Mouse (Mus musculus): ENCODE data around the gene Strn3. TPM values are rescaled to one million over a fixed set of nuclear protein-coding genes. Genes with fewer than 3 reads are reported as not detected.
"Not testable (repeated sequence)": the region's sequence is repeated elsewhere in the genome, so short reads cannot be mapped to it uniquely, and the experiment has no call there.

Strn3 gene
- polyA plus RNA-seq, 1 experiment from 2014 or later = 34.9 TPM

GRCm38 (mm10) chr12:51606138-51606537, 85.6 kb downstream of the Strn3 start:
- Histone ChIP-seq H3K9me3 (replicated peaks) (no peaks in the 10 kb centered on the region), H3K4me1 (replicated peaks) (no peaks in the 10 kb centered on the region), H3K4me2 (no peak overlapping the region), H3K36me3 (peaks cover 23% of the 10 kb centered on the region), H3K9ac (no peak overlapping the region), H3K4me3 (no peak overlapping the region), H3K27me3 (no peaks in the 10 kb centered on the region), H3K27ac (no peak overlapping the region)
- 80% methylated on average over 4 of the region's 4 CpGs for WGBS
- no peak for ATAC-seq (replicated peaks; ENCODE audit: insufficient number of reproducible peaks, insufficient read depth, low FRiP score, low read depth)

- H3K9me3 ChIP-seq (replicated peaks) = no peaks in the 10 kb centered on the region
- no peaks in the 10 kb centered on the region for H3K27me3 ChIP-seq
- no peaks in the 10 kb centered on the region for H3K4me1 ChIP-seq (replicated peaks)
- H3K36me3 ChIP-seq = peaks cover 15% of the 10 kb centered on the region
- ATAC-seq (replicated peaks; ENCODE audit: insufficient number of reproducible peaks, insufficient read depth, low FRiP score, low read depth) = no peak
- 90% methylated on average over 10 of the region's 10 CpGs for WGBS
- no peak overlapping the region for H3K4me2 ChIP-seq
- no peak overlapping the region for H3K9ac ChIP-seq
- no peak overlapping the region for H3K27ac ChIP-seq
- H3K4me3 ChIP-seq = no peak overlapping the region
Observed at GRCm38 (mm10) chr12:51603306-51603705, 88.4 kb downstream of the Strn3 start.

- 3% methylated on average over 18 of the region's 18 CpGs for WGBS
- Histone ChIP-seq H3K9ac (peak overlapping the region; percentile 50), H3K4me2 (peak overlapping the region; percentile 99), H3K9me3 (replicated peaks) (no peaks in the 10 kb centered on the region), H3K36me3 (no peaks in the 10 kb centered on the region), H3K27ac (no peak overlapping the region), H3K4me1 (replicated peaks) (peaks cover 17% of the 10 kb centered on the region), H3K27me3 (peaks cover 55% of the 10 kb centered on the region), H3K4me3 (peak overlapping the region; percentile 69)
- ATAC-seq (replicated peaks; ENCODE audit: insufficient number of reproducible peaks, insufficient read depth, low FRiP score, low read depth) = no peak
Observed at GRCm38 (mm10) chr12:51594030-51594470, 97.6 kb downstream of the Strn3 start.

GRCm38 (mm10) chr12:51593229-51594029, 98.3 kb downstream of the Strn3 start, which contains the start of gene Coch:
TSS of gene Coch (plus strand) at chr12:51593341.
- Histone ChIP-seq H3K27ac (no peak within 1 kb of the TSS), H3K4me2 (peak within 1 kb of the TSS; percentile 99), H3K36me3 (no peaks in the 10 kb centered on the region), H3K4me1 (replicated peaks) (peaks cover 17% of the 10 kb centered on the region), H3K27me3 (peaks cover 55% of the 10 kb centered on the region), H3K9ac (peak within 1 kb of the TSS; percentile 50), H3K9me3 (replicated peaks) (no peaks in the 10 kb centered on the region), H3K4me3 (peak within 1 kb of the TSS; percentile 69)
- WGBS = under 1% methylated on average over 76 of the region's 79 CpGs
- peak; percentile 72 for ATAC-seq (replicated peaks; ENCODE audit: insufficient number of reproducible peaks, insufficient read depth, low FRiP score, low read depth)

- no peak; the same call in 1 of the 2 replicates for ATAC-seq (replicated peaks; ENCODE audit: insufficient number of reproducible peaks, insufficient read depth, low FRiP score, low read depth)
- H3K27ac ChIP-seq = no peak overlapping the region
- H3K9me3 ChIP-seq (replicated peaks) = no peaks in the 10 kb centered on the region
- H3K27me3 ChIP-seq = peaks cover 55% of the 10 kb centered on the region
- no peaks in the 10 kb centered on the region for H3K36me3 ChIP-seq
- WGBS = 1% methylated on average over 20 of the region's 21 CpGs
- peak overlapping the region; percentile 50 for H3K9ac ChIP-seq
- H3K4me3 ChIP-seq = peak overlapping the region; percentile 69
- H3K4me2 ChIP-seq = peak overlapping the region; percentile 99
- peaks cover 17% of the 10 kb centered on the region for H3K4me1 ChIP-seq (replicated peaks)
Observed at GRCm38 (mm10) chr12:51592888-51593228, 98.8 kb downstream of the Strn3 start.

- Histone ChIP-seq H3K36me3 (no peaks in the 10 kb centered on the region), H3K27ac (no peak overlapping the region), H3K9ac (no peak overlapping the region), H3K4me1 (replicated peaks) (peaks cover 17% of the 10 kb centered on the region), H3K27me3 (peaks cover 53% of the 10 kb centered on the region), H3K9me3 (replicated peaks) (no peaks in the 10 kb centered on the region), H3K4me2 (no peak overlapping the region), H3K4me3 (no peak overlapping the region)
- 54% methylated on average over 8 of the region's 8 CpGs for WGBS
- no peak for ATAC-seq (replicated peaks; ENCODE audit: insufficient number of reproducible peaks, insufficient read depth, low FRiP score, low read depth)
Observed at GRCm38 (mm10) chr12:51591921-51592320, 99.8 kb downstream of the Strn3 start.

- H3K4me2 ChIP-seq = no peak overlapping the region
Observed at GRCm38 (mm10) chr12:51589263-51589662, 102.4 kb downstream of the Strn3 start.

GRCm38 (mm10) chr12:51577816-51578215, 113.9 kb downstream of the Strn3 start:
- H3K4me1 ChIP-seq (replicated peaks); H3K4me3 ChIP-seq; H3K9me3 ChIP-seq (replicated peaks); H3K4me2 ChIP-seq; ATAC-seq (replicated peaks; ENCODE audit: insufficient number of reproducible peaks, insufficient read depth, low FRiP score, low read depth); H3K27ac ChIP-seq; H3K36me3 ChIP-seq; H3K9ac ChIP-seq; H3K27me3 ChIP-seq: not testable (repeated sequence)
- 90% methylated on average over 2 of the region's 2 CpGs for WGBS

More at GRCm38 (mm10) chr12:51589263-51589662, 102.4 kb downstream of the Strn3 start:
- peaks cover 28% of the 10 kb centered on the region for H3K27me3 ChIP-seq
- H3K9ac ChIP-seq = no peak overlapping the region
- H3K27ac ChIP-seq = no peak overlapping the region
- H3K36me3 ChIP-seq = no peaks in the 10 kb centered on the region
- no peaks in the 10 kb centered on the region for H3K9me3 ChIP-seq (replicated peaks)
- WGBS = 80% methylated on average over 5 of the region's 5 CpGs
- H3K4me3 ChIP-seq = no peak overlapping the region
- no peak for ATAC-seq (replicated peaks; ENCODE audit: insufficient number of reproducible peaks, insufficient read depth, low FRiP score, low read depth)
- peaks cover 16% of the 10 kb centered on the region for H3K4me1 ChIP-seq (replicated peaks)

GRCm38 (mm10) chr12:51572651-51573050, 119.0 kb downstream of the Strn3 start:
- no peak overlapping the region for H3K4me3 ChIP-seq
- H3K27ac ChIP-seq = no peak overlapping the region
- no peaks in the 10 kb centered on the region for H3K9me3 ChIP-seq (replicated peaks)
- H3K36me3 ChIP-seq = no peaks in the 10 kb centered on the region
- H3K4me2 ChIP-seq = no peak overlapping the region
- no peak for ATAC-seq (replicated peaks; ENCODE audit: insufficient number of reproducible peaks, insufficient read depth, low FRiP score, low read depth)
- H3K4me1 ChIP-seq (replicated peaks) = no peaks in the 10 kb centered on the region
- no peak overlapping the region for H3K9ac ChIP-seq
- WGBS = 63% methylated on average over 4 of the region's 4 CpGs
- no peaks in the 10 kb centered on the region for H3K27me3 ChIP-seq

GRCm38 (mm10) chr12:51569944-51570343, 121.8 kb downstream of the Strn3 start:
- no peak overlapping the region for H3K27ac ChIP-seq
- no peak overlapping the region for H3K4me3 ChIP-seq
- 55% methylated on average over 7 of the region's 7 CpGs for WGBS
- ATAC-seq (replicated peaks; ENCODE audit: insufficient number of reproducible peaks, insufficient read depth, low FRiP score, low read depth) = no peak
- no peaks in the 10 kb centered on the region for H3K36me3 ChIP-seq
- H3K27me3 ChIP-seq = no peaks in the 10 kb centered on the region
- no peaks in the 10 kb centered on the region for H3K9me3 ChIP-seq (replicated peaks)
- no peaks in the 10 kb centered on the region for H3K4me1 ChIP-seq (replicated peaks)
- H3K4me2 ChIP-seq = no peak overlapping the region
- no peak overlapping the region for H3K9ac ChIP-seq

- no peak for ATAC-seq (replicated peaks; ENCODE audit: insufficient number of reproducible peaks, insufficient read depth, low FRiP score, low read depth)
- Histone ChIP-seq H3K4me1 (replicated peaks) (no peaks in the 10 kb centered on the region), H3K36me3 (no peaks in the 10 kb centered on the region), H3K9me3 (replicated peaks) (no peaks in the 10 kb centered on the region), H3K27ac (no peak overlapping the region), H3K9ac (no peak overlapping the region), H3K27me3 (no peaks in the 10 kb centered on the region), H3K4me2 (no peak overlapping the region), H3K4me3 (no peak overlapping the region)
- WGBS = 79% methylated on average over 8 of the region's 8 CpGs
Observed at GRCm38 (mm10) chr12:51569472-51569871, 122.2 kb downstream of the Strn3 start.

GRCm38 (mm10) chr12:51567225-51567624, 124.5 kb downstream of the Strn3 start:
- H3K27ac ChIP-seq = no peak overlapping the region
- H3K9me3 ChIP-seq (replicated peaks) = no peaks in the 10 kb centered on the region
- H3K36me3 ChIP-seq = no peaks in the 10 kb centered on the region
- H3K9ac ChIP-seq = no peak overlapping the region
- no peaks in the 10 kb centered on the region for H3K4me1 ChIP-seq (replicated peaks)
- no peak overlapping the region for H3K4me3 ChIP-seq
- H3K4me2 ChIP-seq = peak overlapping the region; percentile 34; the same call in 1 of the 2 replicates
- 29% methylated on average over 7 of the region's 7 CpGs for WGBS
- no peaks in the 10 kb centered on the region for H3K27me3 ChIP-seq
- ATAC-seq (replicated peaks; ENCODE audit: insufficient number of reproducible peaks, insufficient read depth, low FRiP score, low read depth) = no peak
